Mouse (Mus musculus) adrenal gland, adult 8-10 months (tissue): ENCODE measurements around the gene Med26. TPM values are rescaled to one million over a fixed set of nuclear protein-coding genes. Genes with fewer than 3 reads are reported as not detected.
A peak's percentile ranks its signal among the peaks of the same experiment; 100 is the strongest.

Experiments
- DNase-seq: peaks from one replicate; pipeline ENCODE4 v3.0.0; 2022
- total RNA-seq, 4 experiments: library from RNA; stranded (reverse); gene quantifications; 2 replicates each; pipeline ENCODE4 v1.2.4; 2022

The Med26 gene
- total RNA-seq = 1 to 10 TPM; 8.4 to 9.7 (median 9.2) TPM

DNA sequence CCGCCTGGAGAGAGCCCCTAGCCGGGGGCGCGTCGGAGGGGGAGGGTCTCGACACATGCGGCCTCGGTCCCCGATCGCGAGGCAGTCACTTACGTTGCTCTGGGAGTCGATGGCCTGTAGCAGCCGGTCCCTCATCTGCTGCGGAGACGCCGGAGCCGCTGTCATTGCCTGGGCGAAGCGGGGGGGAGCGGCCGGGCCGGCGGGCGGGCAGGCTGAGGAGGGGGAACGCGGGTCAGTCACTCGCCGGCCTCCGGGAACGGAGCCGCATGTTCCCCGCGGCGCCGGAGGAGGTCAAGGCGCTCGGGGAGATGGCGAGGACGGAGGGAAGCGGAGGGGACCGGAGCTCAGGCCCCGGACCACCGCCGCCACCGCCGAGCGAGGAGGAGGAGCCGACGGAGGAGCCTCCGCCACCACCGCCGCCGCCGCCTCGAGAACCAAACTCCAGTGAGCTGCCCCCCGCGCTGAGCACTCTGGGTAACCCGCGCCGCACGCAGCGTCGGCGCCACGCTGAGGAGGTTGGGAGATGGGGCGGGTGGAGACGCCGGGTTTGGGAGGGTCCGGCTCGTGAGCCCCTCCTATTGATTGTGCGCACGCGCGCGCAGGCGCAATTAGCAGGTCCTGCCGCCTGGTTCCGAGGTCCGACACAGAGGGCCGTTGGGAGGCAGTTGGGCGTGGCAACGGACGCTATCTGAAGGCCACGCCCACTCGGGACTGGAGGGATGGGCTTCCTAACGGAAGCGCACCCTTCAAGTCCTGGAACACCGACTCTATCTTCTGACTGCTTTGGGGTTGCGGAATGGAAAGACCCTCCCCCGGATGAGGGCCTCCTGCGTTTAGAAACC, at the start of gene Med26:
TSS of gene Med26 (minus strand) at position 469 of the 842 bp plus-strand sequence.
- peak; percentile 99 for DNase-seq

DNA sequence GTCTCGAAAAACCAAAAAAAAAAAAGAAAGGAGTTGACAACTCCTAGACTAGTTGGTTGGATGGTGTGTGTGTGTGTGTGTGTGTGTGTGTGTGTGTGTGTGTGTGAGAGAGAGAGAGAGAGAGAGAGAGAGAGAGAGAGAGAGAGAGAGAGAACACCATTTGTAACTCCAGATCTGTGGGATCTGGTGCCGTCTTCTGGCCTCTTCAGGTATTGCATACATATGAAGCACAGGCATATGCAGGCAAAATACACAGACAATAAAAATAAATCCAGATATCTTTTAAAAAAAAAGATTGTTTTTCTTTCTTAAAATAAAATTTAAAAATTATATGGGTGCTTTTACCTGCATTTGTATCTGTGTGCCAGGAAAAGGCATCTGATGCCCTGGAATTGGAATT, 42.1 kb upstream of the Med26 start:
- DNase-seq = no peak

DNA sequence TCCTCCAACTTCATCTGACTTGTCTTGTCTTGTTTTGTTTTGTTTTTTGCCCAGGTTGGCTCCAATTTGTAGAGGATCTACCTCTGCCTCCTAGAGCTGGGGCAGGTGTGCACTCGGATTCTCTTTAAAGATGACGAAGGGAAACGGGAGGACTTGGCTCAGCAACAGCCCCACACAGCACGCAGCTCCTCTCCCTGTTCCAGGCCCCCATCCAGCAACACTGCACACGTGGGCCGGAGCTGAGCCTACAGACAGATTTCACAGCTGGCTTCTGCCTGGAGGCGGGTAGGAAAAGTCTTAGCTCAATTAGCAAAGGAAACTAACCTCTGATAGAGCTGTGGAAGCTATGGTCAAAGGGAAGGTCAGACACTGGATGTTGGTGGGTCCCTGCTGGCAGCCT, 41.2 kb upstream of the Med26 start:
- no peak for DNase-seq

DNA sequence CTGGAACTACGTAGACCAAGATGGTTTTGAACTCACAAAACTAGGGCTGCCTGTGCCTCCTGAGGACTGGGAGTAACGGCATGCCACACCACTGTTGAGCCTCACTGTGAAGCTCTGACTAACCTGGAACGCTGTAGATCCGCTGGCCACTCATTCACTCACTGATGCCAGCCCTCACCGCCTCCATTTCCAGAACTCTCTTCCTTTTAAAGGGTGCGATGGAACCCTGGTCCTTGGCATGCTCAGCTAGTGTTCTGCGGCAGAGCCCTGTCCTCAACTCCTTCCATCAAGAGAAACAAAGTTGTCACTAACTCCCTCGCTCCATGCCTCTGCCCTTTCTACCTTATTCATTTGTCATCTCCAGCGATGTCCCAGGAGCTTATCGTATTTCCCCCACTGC, 40.8 kb upstream of the Med26 start:
- no peak for DNase-seq

DNA sequence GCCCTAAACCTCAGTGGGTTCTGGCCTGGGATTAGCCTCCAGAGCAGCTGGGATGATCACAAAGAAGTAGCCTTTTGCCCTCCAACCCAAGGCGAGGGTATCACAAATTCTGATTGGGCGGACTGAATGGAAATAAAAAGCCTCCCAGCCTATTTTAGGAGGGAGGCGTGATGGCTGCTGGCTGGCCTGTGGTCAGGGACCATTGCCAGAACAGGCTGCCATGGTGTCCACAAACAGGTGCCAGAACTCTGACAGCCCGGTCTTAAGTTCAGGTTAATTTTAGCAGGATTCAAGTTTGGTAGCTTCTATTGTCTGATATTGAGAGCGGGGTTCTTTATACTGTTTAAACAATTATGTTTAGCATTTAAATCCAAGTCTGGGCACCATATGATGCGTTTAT, 39.7 kb upstream of the Med26 start:
- no peak for DNase-seq

DNA sequence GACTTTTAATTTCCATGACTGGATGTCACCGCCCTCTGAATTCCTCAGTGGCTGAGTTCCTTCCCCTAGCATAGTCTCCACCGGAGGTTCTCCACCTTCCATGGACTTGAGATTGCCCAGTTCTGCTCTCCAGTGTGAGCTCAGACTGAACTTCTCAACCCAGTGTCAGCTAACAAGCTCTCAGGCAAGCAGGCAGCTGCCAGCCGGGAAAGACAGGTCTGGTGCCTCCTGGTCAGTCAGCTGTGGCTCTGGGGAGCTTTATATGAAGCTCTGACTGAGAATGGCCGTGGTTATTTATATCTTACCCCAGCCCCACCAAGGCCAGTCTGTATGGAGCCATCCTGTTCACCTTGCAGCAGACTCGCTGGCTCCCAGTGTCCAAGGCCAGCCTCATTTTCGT, 36.3 kb upstream of the Med26 start:
- DNase-seq = no peak

DNA sequence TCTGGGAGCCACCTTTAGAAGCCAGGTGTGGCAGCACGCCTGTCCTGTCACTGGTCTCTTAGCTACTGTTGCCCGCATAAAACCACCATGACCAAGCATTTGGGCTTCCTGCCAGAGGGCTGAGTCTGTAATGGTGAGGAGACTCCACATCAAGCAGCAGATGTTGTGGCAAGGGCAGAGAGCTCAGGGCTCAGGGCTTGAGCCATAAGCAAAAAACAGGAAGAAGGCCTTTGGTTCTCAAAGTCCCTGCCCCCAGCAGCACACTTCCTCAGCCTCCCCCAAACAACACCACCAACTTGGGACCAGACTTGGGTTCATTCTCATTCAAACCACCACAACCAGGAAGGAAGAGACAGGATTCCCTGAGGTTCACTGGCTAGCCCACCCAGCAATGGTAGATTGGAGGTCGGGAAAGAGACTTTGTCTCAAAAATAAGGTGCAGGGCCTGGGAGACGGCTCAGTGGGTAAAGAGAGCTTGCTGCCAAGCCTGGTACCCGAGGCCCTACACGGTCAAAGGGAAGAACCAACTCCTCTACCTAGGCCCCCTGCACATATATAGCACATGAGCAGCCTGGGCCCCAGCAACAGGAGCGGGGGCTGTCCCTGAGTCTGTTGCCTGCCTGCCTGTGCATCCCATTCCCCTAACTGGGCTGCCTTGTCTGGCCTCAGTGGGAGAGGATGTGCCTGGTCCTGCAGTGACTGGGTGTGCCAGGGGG, 35.1 kb upstream of the Med26 start:
- DNase-seq = peak; percentile 32

DNA sequence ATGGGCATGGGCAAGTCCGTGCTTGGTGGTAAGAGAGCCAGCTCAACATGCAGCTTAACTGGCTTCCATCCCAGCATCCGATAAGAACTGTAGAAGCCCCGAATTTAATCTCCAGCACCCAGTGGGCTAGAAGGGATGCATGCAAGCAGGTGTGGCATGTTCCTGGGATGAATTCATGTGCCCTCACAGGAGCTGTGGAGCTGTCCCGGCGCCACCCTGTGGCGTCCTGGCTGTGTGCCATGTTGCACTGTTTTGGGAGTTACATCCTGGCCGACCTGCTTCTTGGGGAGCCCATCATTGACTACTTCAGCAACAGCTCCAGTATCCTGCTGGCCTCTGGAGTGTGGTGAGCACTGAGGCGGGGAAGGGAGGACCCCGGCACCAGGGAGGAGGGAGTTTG, 31.3 kb upstream of the Med26 start:
- no peak for DNase-seq

DNA sequence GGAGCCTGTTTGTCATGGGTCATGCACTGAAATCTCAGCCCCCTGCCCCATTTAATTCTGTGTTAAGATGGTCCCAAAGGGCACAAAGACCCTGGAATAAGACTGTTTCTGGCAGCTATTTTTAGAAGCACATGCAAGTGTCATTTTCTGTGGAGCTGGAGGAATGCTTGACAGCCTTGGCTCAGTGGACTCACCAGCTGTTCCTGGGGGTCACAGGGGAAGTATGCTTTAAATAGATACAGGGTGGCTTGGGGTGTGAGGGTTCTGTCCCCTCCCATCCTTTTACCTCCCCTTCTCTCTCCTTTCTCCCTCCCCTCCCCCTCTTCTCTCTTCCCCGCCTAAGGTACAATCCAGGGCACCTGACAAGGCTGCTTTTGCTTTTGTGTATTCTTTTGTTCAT, 29.9 kb upstream of the Med26 start:
- no peak for DNase-seq

DNA sequence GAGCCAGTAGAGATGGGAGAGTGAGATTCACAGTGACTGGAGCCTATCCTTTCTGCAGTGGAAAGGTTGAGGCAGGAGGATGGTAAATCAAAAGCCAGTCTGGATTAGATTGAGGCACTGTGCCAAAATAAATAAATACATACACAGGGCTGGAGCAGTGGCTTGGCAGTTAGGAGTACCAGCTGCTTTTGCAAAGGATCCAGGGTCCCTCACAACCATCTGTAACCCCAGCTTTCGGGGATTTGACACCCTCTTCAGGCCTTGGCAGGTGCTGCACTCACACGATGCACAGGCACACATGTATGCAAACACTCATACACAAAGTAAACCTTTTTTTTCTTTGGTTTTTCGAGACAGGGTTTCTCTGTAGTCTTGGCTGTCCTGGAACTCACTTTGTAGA, 29.2 kb upstream of the Med26 start:
- no peak for DNase-seq

DNA sequence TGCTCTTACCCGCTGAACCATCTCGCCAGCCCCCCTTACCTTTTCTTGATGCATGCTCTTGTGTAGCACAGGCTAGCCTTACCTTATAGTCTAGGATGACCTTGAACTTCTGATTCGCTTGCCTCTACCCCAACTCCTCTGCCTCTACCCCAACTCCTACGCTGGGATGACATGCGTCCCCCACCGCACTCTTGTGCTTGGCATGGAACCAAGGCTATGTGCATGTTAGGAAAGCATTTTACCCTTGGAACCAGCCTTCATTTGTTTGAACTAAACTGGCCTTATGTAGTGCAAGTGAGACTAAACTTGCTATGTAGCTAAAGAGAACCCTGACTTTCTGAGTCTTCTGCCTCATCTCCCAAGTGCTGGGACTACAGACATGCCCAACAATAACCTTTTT, 27.8 kb upstream of the Med26 start:
- DNase-seq = no peak

DNA sequence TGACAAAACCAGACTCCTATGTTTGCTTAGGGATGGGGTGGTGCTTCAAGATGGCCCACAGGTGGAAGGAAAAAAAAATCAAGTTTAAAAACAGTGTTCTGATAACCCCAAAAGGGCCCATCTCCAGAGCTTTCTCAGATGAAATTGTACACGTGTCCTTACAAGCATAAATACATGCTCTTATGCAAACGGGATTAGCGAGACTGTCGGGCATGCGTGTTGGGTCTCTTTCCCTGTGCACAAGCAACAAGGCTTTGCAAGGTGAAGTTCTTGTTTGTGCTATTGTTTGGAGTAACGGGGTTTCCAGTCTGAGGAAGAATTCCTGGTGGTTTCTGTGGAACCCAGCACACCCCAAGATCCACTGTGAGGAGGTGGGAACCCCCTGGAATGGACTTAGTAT, 25.4 kb upstream of the Med26 start:
- no peak for DNase-seq

DNA sequence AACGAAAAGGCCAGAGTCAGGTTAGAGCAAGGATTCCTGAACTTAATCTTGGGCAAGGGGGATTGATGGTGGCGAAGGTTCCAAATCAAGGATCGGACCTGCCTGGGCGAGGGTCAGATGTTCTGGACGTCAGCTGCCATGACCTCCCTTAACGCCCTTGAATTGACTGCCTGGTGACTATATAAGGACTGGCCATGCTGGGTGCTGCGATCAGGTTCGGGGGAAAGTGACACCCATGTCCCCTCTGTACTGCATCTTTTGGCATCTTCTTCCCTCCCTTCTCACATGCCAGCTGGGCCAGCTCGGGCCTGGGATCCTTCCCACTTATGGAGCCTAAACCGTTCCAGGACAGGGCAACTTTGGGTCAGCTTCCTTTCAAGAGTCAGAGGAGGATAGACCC, 24.4 kb upstream of the Med26 start:
- DNase-seq = peak; percentile 18

DNA sequence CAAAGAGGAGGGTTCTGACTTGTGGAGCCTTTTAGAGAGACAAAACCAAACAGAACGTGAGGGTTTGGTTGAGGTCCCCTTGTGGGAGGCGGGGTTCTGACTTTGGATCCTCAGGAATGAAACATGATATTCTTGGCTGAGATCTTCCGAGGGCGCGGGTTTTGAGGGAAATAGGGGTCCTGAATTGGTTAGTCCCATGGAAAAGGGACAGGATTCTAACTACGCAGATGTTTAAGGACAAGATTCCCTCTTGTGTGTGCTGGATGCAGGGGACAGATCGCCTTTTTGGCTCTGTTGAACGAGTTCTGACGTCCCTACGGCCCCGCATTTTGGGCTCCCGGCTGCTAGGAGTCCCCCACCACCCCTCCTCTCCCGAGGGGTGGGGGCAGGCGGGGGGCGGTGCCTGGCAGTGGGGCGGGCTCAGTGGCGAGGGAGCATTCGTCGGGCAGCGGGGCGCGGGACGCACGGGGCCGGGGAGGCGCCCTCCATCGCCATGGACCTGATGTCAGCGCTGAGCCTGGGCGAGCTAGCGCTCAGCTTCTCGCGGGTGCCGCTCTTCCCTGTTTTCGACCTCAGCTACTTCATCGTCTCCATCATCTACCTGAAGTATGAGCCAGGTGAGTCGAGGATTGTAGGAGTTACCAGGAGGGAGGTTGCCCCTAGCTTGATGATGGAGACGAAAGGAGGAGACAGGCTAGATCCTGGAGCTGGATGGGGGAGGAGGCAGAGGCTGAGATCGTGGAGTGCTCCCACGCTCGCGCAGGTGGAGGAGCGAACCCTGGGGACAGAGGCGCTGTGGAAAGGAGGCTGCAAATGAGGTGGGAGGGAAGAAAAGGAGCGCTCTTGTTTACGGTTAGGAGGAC, 23.8 kb upstream of the Med26 start, which contains the start of gene Tmem38a:
TSS of gene Tmem38a (plus strand) at position 445 of the 863 bp plus-strand sequence.
- peak; percentile 67 for DNase-seq

DNA sequence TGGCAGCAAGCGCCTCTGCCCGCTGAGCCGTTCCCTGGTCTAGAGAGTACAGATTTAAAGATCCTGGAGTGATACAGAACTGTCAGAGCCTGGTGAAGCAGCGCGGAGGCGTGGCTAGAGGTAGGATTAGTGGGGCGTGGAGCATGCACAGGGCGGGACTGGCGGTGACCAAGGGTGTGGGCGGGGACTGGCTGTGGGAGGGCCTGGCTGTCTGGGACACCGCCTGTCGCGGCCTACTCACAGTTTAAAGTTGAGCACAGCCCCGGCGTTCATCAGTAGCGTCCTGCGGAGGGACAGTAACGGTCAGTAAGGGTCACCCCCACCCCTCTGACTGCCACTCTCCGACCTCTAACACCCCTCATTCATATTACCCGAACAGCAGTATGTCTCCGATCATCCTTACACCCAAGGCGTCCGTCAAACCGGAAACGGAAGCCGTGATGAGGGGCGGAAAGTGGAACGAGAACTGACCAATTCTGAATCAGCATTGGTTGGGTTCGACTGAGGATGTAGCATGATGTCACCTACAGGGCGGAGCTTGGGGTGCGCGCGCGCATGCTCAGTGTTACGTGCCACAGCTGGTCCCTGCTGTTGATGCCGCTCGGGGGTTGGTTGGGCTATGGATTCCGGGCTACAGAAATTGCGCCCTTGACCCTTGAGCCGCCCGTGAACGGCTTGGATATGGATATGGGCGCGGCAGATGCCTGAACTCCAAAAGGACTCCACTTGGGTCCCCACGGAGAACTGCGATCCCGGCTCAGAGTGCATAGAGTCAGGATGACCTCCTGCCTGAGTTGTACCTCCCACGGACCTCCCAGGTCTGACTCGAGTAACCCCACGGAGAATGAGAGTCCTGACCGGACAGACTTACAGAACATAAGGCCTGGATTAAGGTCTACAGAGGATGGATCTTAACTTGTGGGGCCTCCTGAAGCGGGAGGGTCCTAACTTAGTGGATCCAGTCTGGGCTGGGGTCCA, 22.9 kb upstream of the Med26 start, which contains the start of gene Smim7:
TSS of gene Smim7 (minus strand) at position 456 of the 978 bp plus-strand sequence.
- peak; percentile 98 for DNase-seq

DNA sequence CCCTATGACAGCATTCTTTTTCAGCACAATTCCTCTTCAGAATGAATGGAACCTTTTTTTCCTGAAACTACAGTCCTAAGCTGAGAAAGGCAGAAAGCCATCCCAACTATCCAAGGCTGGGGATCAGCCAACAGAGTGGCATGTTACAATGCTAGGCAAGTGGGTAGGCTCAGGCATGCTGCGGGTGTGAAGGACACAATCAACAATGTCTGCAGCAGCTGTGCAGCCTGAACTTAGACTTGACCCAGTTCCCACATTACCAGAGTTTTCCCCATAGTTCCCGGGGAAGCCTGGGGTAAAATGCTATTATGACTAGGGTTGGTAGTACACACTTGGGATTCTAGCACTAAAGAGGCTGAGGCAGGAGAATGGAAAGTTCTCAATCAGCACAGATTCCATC, 17.9 kb upstream of the Med26 start:
- DNase-seq = no peak

DNA sequence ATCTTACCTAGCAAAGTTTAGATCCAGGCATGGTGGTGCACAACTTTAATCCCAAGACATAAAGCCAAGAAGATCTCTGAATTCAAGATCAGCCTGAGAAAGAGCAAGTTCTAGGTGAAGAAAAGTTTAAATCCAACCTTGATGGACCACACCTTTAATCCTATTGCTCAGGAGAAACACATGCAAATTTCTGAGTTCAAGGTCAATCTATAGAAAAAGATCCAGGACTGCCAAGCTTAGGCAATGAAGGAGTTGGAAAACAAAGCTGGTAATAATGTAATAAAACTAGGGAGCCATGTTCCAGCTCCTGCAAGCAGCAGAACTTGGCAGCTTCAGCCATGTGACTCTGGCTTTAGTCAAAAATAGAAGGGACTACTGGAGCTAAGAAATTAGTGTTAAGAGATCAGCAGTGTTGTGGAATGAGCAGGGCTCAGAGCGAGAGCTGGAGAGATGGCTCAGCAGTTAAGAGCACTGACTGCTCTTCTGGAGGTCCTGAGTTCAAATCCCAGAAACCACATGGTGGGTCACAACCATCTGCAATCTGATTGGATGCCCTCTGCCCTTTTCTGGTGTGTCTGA, 13.1 kb upstream of the Med26 start:
- DNase-seq = no peak

DNA sequence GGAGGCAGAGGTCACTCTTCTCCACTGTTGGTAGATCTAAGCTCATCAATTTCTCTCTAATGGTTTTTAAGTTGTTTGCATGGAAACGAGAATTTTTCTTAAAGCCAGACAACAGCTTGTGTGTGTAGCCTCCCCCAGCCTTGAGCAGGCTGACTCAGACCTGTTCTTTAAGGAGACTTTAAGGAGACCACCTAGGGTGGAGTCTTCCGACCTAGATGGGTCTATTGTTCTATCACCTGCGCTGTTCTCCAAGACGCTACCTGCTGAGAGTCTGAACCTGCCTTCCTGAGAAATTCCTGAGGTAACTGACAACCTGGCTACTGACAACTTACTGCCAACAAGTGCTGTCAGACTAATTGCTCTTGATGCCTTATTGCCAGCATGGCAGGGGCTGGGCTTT, 7.7 kb upstream of the Med26 start:
- no peak for DNase-seq

DNA sequence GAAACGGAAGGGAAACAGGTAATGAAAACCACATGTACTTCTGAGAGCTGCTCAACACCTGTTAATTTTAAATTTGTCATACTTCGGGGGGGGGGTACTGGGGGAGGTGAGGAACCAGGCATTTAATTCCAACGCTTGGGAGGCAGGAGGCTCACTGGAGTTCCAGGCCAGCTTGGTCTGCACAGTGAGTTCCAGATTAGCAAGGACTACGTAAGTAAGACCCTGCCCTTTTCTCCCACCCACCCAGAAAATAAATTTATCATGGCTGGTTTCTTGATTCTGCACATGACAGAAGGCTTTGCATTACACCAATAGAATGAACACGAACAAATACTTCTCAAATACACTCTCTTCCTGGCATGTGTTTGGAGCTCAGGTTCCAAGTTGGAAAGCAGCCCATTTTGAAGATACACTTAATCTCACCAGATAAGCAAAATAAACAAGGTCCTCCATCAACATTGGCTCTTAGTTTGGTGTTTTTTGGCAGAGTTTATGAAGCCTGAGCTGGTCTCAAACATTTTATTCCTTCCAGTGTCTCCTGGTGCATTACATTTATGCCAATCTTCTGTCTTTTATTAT, 1.3 kb upstream of the Med26 start:
- no peak for DNase-seq

DNA sequence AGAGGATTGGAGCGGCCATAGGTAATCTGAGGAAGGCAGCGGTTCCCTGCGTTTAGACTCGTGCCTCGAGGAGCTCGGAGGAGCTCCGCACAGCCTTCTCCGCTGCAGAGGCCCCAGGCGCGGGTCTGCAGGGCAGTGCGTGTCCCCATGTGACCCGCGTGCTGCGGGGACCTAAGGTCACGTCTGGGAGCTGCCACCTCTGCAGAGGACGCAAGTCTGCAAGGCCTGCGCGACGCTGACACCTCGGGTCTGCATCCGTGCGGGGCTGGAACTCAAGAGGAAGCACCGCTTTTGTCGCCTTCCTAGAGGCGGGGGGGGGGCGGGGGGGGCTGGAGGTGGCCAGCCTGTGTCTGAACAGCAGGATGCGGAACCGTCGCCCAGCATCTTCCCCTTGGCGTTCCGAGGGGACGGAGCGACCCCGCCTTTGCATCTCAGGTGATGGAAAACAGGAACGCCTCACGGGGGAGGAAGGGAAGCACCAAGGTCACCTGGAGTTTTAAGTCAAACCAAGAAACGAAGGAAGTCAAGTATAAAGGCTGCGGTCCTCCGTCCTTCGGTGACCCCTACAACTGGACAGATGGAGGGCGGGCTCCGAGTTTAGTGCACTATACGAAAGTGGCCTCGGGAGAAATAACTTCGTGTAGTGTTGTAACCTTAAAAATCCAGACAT, 709 bp upstream of the Med26 start:
- DNase-seq = no peak
